Mouse (Mus musculus) hindbrain, embryonic 10.5 days (tissue): Measurements from ENCODE around the gene Olfr63. TPM values are rescaled to one million over a fixed set of nuclear protein-coding genes. Genes with fewer than 3 reads are reported as not detected.
"Not testable (repeated sequence)": the region's sequence is repeated elsewhere in the genome, so short reads cannot be mapped to it uniquely, and the experiment has no call there.

Experiments used
- DNase-seq: peaks from one replicate; pipeline ENCODE4 v3.0.0-alpha.2; 2017; ENCODE audit warnings: low spot score
- H3K27ac ChIP-seq: fragments of 300-500 bp; sonication (generic); 2 replicates; pipeline ENCODE4 v1.5.1; 2016; ENCODE audit warnings: mild to moderate bottlenecking, moderate library complexity
- H3K27me3 ChIP-seq: fragments of 300-500 bp; sonication (generic); 2 replicates; pipeline ENCODE4 v1.6.1; 2016; ENCODE audit warnings: mild to moderate bottlenecking; ENCODE audit not compliant: poor library complexity, insufficient read depth, severe bottlenecking
- H3K36me3 ChIP-seq: fragments of 300-500 bp; sonication (generic); 2 replicates; pipeline ENCODE4 v1.6.1; 2016; ENCODE audit warnings: mild to moderate bottlenecking, moderate library complexity
- H3K4me1 ChIP-seq: fragments of 300-500 bp; sonication (generic); replicated peaks from 2 replicates; pipeline ENCODE4 v1.6.1; 2016; ENCODE audit warnings: mild to moderate bottlenecking
- H3K4me3 ChIP-seq: fragments of 300-500 bp; sonication (generic); 2 replicates; pipeline ENCODE4 v1.5.1; 2016; ENCODE audit warnings: mild to moderate bottlenecking, moderate library complexity
- H3K9me3 ChIP-seq: fragments of 300-500 bp; sonication (generic); 2 replicates; pipeline ENCODE4 v1.6.1; 2016; ENCODE audit warnings: mild to moderate bottlenecking, moderate library complexity
- WGBS: fragments of 180-500 bp; shearing (Covaris S2); methylation state at CpG from one replicate; pipeline ENCODE4 v1.1.7; 2016; 5-methylcytosine and 5-hydroxymethylcytosine counted together
- polyA plus RNA-seq: library from polyadenylated mRNA; unstranded; fragments of >200 nt; fragmentation: Nextera tagmentation; extraction: Ambion mirVana; gene quantifications from 2 replicates; pipeline ENCODE4 v1.2.1, GENCODE M21; 2016

The Olfr63 gene
- polyA plus RNA-seq, result 0.02 and 0.05 TPM in 2 replicates

DNA sequence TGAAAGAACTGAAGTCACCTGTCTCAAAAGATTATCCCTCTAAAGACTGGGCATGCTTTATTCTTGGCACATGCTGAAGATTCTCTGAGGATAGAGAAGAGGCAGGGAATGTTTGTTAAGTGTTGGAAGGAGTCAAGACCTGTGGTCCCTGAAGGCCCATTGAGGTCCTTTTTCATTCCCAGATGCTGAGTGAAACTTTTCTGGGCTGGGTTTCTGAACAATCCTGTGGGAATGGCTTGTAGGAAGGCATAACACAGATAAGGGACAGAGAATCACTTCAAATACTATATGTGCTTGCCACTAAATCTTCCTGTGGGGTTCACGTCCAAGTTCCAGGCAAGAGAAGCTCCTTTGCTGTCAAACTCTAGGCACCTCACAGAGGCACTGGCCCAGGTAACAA, at the start of gene Olfr63:
Olfr63 (plus strand) TSS at position 301 of the 400 bp plus-strand sequence.
- H3K36me3 ChIP-seq, result no peaks in the 10 kb centered on the region
- H3K4me3 ChIP-seq, result no peak within 1 kb of the TSS
- no peak for DNase-seq
- no peak within 1 kb of the TSS for H3K27ac ChIP-seq
- no peaks in the 10 kb centered on the region for H3K4me1 ChIP-seq
- 70% methylated on average over 1 of the region's 1 CpGs for WGBS
- H3K9me3 ChIP-seq, result no peaks in the 10 kb centered on the region
- no peaks in the 10 kb centered on the region for H3K27me3 ChIP-seq

DNA sequence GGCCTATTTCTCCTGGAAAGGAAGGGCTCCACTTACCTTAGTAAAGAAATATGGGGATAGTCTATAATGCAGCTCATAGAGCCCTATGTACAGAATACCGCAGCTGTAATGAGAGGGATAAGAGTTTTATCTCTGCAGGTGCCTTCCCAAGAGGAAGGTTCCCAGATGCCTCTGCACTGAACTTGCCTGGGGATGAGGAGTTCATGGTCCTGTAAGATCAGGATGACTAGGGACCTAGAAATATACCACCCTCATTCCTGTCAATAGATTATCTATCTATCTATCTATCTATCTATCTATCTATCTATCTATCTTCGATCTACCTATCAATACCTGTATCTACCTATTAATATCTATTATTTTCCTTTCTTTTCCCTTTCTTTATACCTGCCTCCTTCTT, 42.9 kb upstream of the Olfr63 start, which contains the start of gene Olfr1564:
Olfr1564 (minus strand) TSS at position 101 of the 400 bp plus-strand sequence.
- H3K9me3 ChIP-seq, result peaks cover 21% of the 10 kb centered on the region
- 91% methylated on average over 2 of the region's 2 CpGs for WGBS

DNA sequence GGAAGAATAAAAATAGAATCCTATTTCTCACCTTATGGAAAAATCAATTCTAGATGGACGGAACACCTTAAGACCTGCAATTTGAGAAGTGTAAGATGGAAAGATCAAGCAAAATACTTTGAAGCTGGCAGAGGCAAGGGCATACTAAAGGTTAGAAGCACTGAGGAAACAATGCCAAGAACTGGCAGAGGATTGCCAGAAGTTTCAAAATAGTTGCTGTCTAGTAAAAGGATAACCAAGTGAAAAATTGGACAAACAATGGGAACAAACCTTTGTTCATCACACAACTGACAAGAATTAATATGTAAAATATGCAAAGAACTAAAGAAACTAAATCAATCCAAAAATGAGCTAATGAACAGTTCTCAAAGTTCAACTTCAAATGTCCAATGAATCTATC, 27.8 kb upstream of the Olfr63 start:
- H3K4me1 ChIP-seq, DNase-seq, H3K27me3 ChIP-seq, H3K27ac ChIP-seq, H3K4me3 ChIP-seq: not testable (repeated sequence)
- peaks cover 27% of the 10 kb centered on the region for H3K9me3 ChIP-seq
- 93% methylated on average over 1 of the region's 1 CpGs for WGBS
- peaks cover 26% of the 10 kb centered on the region for H3K36me3 ChIP-seq

More for the DNA sequence above, 42.9 kb upstream of the Olfr63 start, which contains the start of gene Olfr1564:
- no peak for DNase-seq
- Histone ChIP-seq H3K4me3 (no peak within 1 kb of the TSS), H3K27ac (no peak within 1 kb of the TSS), H3K36me3 (no peaks in the 10 kb centered on the region), H3K27me3 (no peaks in the 10 kb centered on the region), H3K4me1 (no peaks in the 10 kb centered on the region)

DNA sequence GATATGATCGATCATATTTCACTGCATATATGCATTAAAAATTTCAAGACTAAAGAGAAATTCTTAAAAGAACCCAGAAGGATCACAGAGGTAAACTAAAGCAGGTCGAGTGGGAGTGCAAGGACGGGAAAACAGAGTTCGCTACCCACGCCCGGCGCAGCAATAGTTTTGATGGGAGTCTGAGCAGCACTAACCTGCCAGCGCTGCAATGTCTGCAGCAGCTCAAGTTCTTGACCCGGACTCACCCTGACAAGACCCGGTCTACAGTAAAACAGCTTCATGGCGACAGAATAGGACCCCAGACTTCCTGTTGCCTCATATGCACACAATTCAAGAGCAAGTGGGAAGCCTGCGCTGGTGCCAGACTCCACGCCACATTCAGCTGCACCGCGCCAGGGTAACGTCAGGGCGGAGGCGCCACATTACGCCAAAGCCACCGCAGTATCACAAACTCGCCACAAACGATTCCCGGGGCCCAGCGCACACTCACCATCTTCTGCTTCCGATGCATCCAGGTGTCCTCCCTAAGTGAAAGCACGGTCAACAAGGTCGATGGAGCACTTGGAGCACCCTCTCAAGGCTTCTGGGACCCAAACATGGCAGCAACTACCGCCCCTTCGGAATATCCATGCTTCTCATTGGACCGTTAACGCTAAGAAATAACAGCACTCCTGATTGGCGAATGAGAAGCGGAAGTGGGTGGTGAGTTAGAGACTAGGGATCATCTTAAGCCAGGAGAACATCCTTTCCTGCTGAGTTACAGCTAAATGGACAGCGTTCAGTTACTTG, 9.8 kb upstream of the Olfr63 start, which contains the start of gene Zfp955a:
Zfp955a (minus strand) TSS at position 616 of the 789 bp plus-strand sequence.
- H3K4me3 ChIP-seq, H3K27me3 ChIP-seq, H3K36me3 ChIP-seq, DNase-seq, H3K4me1 ChIP-seq, H3K9me3 ChIP-seq, H3K27ac ChIP-seq: not testable (repeated sequence)
- 43% methylated on average over 1 of the region's 34 CpGs for WGBS

DNA sequence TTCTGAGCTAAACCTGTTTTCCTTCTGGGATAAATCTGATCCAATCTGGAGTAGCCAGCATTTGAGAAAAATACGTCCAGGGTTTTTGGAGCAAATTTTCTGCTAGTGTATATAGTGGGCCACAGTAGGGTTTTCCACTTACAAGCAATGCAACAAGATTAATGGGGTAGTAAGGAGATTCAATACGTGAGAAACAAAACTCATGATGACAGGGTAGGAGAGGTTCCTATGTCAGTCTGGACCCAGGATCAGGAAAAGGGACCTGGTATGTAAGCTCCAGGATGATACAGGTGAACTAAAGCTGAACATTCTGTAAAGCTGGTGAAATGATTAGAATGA, 9.2 kb upstream of the Olfr63 start:
- not testable (repeated sequence) for H3K4me1 ChIP-seq, DNase-seq, H3K27ac ChIP-seq, H3K4me3 ChIP-seq, H3K9me3 ChIP-seq, H3K36me3 ChIP-seq, H3K27me3 ChIP-seq
- WGBS, result no CpG with 5 or more reads among the region's 2 CpGs

DNA sequence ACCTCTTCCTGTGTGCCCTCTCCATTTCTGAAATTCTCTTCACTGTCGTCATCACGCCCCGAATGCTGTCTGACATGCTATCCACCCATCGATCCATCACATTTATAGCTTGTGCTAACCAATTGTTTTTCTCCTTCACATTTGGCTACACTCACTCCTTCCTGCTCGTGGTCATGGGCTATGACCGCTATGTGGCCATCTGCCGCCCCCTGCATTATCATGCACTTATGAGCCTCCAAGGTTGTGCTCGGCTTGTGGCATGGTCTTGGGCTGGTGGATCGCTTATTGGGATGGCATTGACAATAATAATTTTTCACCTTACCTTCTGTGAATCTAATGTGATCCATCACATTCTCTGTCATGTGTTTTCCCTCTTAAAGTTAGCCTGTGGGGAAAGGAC, 4.4 kb downstream of the Olfr63 start:
- Histone ChIP-seq H3K27ac (no peak overlapping the region), H3K4me1 (no peaks in the 10 kb centered on the region), H3K36me3 (no peaks in the 10 kb centered on the region), H3K4me3 (no peak overlapping the region), H3K27me3 (no peaks in the 10 kb centered on the region), H3K9me3 (peaks cover 4% of the 10 kb centered on the region; the same call in 1 of the 2 replicates)
- 85% methylated on average over 9 of the region's 9 CpGs for WGBS
- no peak for DNase-seq

DNA sequence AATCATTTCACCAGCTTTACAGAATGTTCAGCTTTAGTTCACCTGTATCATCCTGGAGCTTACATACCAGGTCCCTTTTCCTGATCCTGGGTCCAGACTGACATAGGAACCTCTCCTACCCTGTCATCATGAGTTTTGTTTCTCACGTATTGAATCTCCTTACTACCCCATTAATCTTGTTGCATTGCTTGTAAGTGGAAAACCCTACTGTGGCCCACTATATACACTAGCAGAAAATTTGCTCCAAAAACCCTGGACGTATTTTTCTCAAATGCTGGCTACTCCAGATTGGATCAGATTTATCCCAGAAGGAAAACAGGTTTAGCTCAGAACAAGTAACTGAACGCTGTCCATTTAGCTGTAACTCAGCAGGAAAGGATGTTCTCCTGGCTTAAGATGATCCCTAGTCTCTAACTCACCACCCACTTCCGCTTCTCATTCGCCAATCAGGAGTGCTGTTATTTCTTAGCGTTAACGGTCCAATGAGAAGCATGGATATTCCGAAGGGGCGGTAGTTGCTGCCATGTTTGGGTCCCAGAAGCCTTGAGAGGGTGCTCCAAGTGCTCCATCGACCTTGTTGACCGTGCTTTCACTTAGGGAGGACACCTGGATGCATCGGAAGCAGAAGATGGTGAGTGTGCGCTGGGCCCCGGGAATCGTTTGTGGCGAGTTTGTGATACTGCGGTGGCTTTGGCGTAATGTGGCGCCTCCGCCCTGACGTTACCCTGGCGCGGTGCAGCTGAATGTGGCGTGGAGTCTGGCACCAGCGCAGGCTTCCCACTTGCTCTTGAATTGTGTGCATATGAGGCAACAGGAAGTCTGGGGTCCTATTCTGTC, 24.8 kb downstream of the Olfr63 start, which contains the start of gene Zfp955b:
Zfp955b (plus strand) TSS at position 506 of the 837 bp plus-strand sequence.
- WGBS, result no CpG with 5 or more reads among the region's 25 CpGs
- not testable (repeated sequence) for H3K36me3 ChIP-seq, H3K4me3 ChIP-seq, H3K4me1 ChIP-seq, H3K9me3 ChIP-seq, H3K27me3 ChIP-seq, DNase-seq, H3K27ac ChIP-seq

DNA sequence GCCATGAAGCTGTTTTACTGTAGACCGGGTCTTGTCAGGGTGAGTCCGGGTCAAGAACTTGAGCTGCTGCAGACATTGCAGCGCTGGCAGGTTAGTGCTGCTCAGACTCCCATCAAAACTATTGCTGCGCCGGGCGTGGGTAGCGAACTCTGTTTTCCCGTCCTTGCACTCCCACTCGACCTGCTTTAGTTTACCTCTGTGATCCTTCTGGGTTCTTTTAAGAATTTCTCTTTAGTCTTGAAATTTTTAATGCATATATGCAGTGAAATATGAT, 25.3 kb downstream of the Olfr63 start:
- not testable (repeated sequence) for H3K4me1 ChIP-seq, H3K27me3 ChIP-seq, H3K36me3 ChIP-seq, H3K4me3 ChIP-seq, H3K27ac ChIP-seq, DNase-seq, H3K9me3 ChIP-seq
- WGBS, result no CpG with 5 or more reads among the region's 9 CpGs

Other genes with a start within 250 kb of the Olfr63 start
- gene Zfp763, start 231.3 kb upstream of the Olfr63 start, polyA plus RNA-seq, result 12.6 and 16.2 TPM in 2 replicates
- not detected in 2 replicates for gene 4921501E09Rik, start 196.6 kb upstream of the Olfr63 start, polyA plus RNA-seq
- gene Zfp563, start 175.4 kb upstream of the Olfr63 start, polyA plus RNA-seq, result 6.8 and 8.0 TPM in 2 replicates
- 0.04 TPM in 1 of 2 replicates, not detected in the other for gene Morc2b, start 125.0 kb upstream of the Olfr63 start, polyA plus RNA-seq
- not detected in 2 replicates for gene Olfr55, start 96.2 kb upstream of the Olfr63 start, polyA plus RNA-seq
- not detected in 2 replicates for gene Olfr239, start 73.4 kb upstream of the Olfr63 start, polyA plus RNA-seq
- gene Olfr1564, start 43.0 kb upstream of the Olfr63 start, polyA plus RNA-seq, result not detected in 2 replicates
- gene Zfp955a, start 9.5 kb upstream of the Olfr63 start, polyA plus RNA-seq, result 12.7 and 16.4 TPM in 2 replicates
- gene Zfp955b, start 24.9 kb downstream of the Olfr63 start, polyA plus RNA-seq, result 8.9 and 9.6 TPM in 2 replicates
- gene Zfp81, start 94.2 kb downstream of the Olfr63 start, polyA plus RNA-seq, result 9.5 and 10.9 TPM in 2 replicates
- gene Zfp101, start 130.0 kb downstream of the Olfr63 start, polyA plus RNA-seq, result 15.2 and 18.9 TPM in 2 replicates
- gene Actl9, start 168.2 kb downstream of the Olfr63 start, polyA plus RNA-seq, result not detected in 2 replicates